Mouse (Mus musculus): ENCODE results near the gene Tmem131l.

GRCm38 (mm10) chr3:83996086-83996485 lies 43.9 kb downstream of the Tmem131l start:
- TF ChIP-seq ZC3H11A (IDR thresholded peaks at IDR 0.05; ENCODE audit: borderline replicate concordance, low read depth, low read length): no peak
- TF ChIP-seq ZNF384 (IDR thresholded peaks at IDR 0.05; ENCODE audit: low read depth, low read length): no peak

All from ES-E14 (cell line).